Mouse (Mus musculus): Measurements from ENCODE around the gene Tmem236. TPM values are rescaled to one million over a fixed set of nuclear protein-coding genes. Genes with fewer than 3 reads are reported as not detected.

The Tmem236 gene
- polyA plus RNA-seq, 1 experiment from 2014 or later = 2.9 TPM

- Histone ChIP-seq H3K27ac (no peak overlapping the region), H3K9ac (no peak overlapping the region), H3K4me1 (no peaks in the 10 kb centered on the region), H3K4me2 (no peak overlapping the region), H3K9me3 (no peaks in the 10 kb centered on the region), H3K4me3 (replicated peaks) (no peak overlapping the region), H3K36me3 (no peaks in the 10 kb centered on the region), H3K27me3 (replicated peaks) (no peaks in the 10 kb centered on the region)
- 85% methylated on average over 1 of the region's 1 CpGs for WGBS
- no peak for ATAC-seq (ENCODE audit: insufficient read depth, low FRiP score, low read depth)
Measured at GRCm38 (mm10) chr2:14232897-14233296, 58.6 kb downstream of the Tmem236 start.

- WGBS = 72% methylated on average over 2 of the region's 2 CpGs
- Histone ChIP-seq H3K4me1 (no peaks in the 10 kb centered on the region), H3K4me2 (no peak overlapping the region), H3K36me3 (no peaks in the 10 kb centered on the region), H3K4me3 (replicated peaks) (no peak overlapping the region), H3K9me3 (no peaks in the 10 kb centered on the region), H3K27ac (no peak overlapping the region), H3K9ac (no peak overlapping the region), H3K27me3 (replicated peaks) (no peaks in the 10 kb centered on the region)
- no peak for ATAC-seq (ENCODE audit: insufficient read depth, low FRiP score, low read depth)
Measured at GRCm38 (mm10) chr2:14233983-14234382, 59.7 kb downstream of the Tmem236 start.

- Histone ChIP-seq H3K4me3 (replicated peaks) (no peak overlapping the region), H3K27ac (no peak overlapping the region), H3K4me1 (no peaks in the 10 kb centered on the region), H3K36me3 (no peaks in the 10 kb centered on the region), H3K27me3 (replicated peaks) (no peaks in the 10 kb centered on the region), H3K9ac (no peak overlapping the region), H3K9me3 (no peaks in the 10 kb centered on the region), H3K4me2 (no peak overlapping the region)
- ATAC-seq (ENCODE audit: insufficient read depth, low FRiP score, low read depth) = no peak
- 70% methylated on average over 5 of the region's 5 CpGs for WGBS
Measured at GRCm38 (mm10) chr2:14235319-14235718, 61.0 kb downstream of the Tmem236 start.

- Histone ChIP-seq H3K9ac (no peak overlapping the region), H3K9me3 (no peaks in the 10 kb centered on the region), H3K4me3 (replicated peaks) (no peak overlapping the region), H3K27me3 (replicated peaks) (no peaks in the 10 kb centered on the region), H3K36me3 (no peaks in the 10 kb centered on the region), H3K4me1 (no peaks in the 10 kb centered on the region), H3K4me2 (no peak overlapping the region), H3K27ac (no peak overlapping the region)
- WGBS = 68% methylated on average over 4 of the region's 4 CpGs
- ATAC-seq (ENCODE audit: insufficient read depth, low FRiP score, low read depth) = no peak
Measured at GRCm38 (mm10) chr2:14236920-14237319, 62.6 kb downstream of the Tmem236 start.

GRCm38 (mm10) chr2:14237723-14238122 lies 63.4 kb downstream of the Tmem236 start:
- no peak overlapping the region for H3K4me2 ChIP-seq

GRCm38 (mm10) chr2:14239151-14239550 lies 64.8 kb downstream of the Tmem236 start:
- no peaks in the 10 kb centered on the region for H3K36me3 ChIP-seq
- H3K4me3 ChIP-seq (replicated peaks) = no peak overlapping the region
- H3K27ac ChIP-seq = no peak overlapping the region
- no peak overlapping the region for H3K9ac ChIP-seq
- WGBS = 59% methylated on average over 5 of the region's 5 CpGs
- ATAC-seq (ENCODE audit: insufficient read depth, low FRiP score, low read depth) = no peak
- no peaks in the 10 kb centered on the region for H3K27me3 ChIP-seq (replicated peaks)
- H3K9me3 ChIP-seq = no peaks in the 10 kb centered on the region
- H3K4me1 ChIP-seq = no peaks in the 10 kb centered on the region
- no peak overlapping the region for H3K4me2 ChIP-seq

More at GRCm38 (mm10) chr2:14237723-14238122, 63.4 kb downstream of the Tmem236 start:
- 36% methylated on average over 4 of the region's 4 CpGs for WGBS
- no peak overlapping the region for H3K27ac ChIP-seq
- H3K4me3 ChIP-seq (replicated peaks) = no peak overlapping the region
- H3K36me3 ChIP-seq = no peaks in the 10 kb centered on the region
- H3K9ac ChIP-seq = no peak overlapping the region
- no peaks in the 10 kb centered on the region for H3K27me3 ChIP-seq (replicated peaks)
- ATAC-seq (ENCODE audit: insufficient read depth, low FRiP score, low read depth) = no peak
- H3K4me1 ChIP-seq = no peaks in the 10 kb centered on the region
- H3K9me3 ChIP-seq = no peaks in the 10 kb centered on the region

- Histone ChIP-seq H3K4me2 (no peak overlapping the region), H3K4me3 (replicated peaks) (no peak overlapping the region), H3K9ac (no peak overlapping the region), H3K36me3 (no peaks in the 10 kb centered on the region), H3K27me3 (replicated peaks) (no peaks in the 10 kb centered on the region), H3K4me1 (no peaks in the 10 kb centered on the region), H3K27ac (no peak overlapping the region), H3K9me3 (no peaks in the 10 kb centered on the region)
- no peak for ATAC-seq (ENCODE audit: insufficient read depth, low FRiP score, low read depth)
- 90% methylated on average over 5 of the region's 5 CpGs for WGBS
Measured at GRCm38 (mm10) chr2:14244157-14244556, 69.8 kb downstream of the Tmem236 start.

GRCm38 (mm10) chr2:14244668-14245067 lies 70.3 kb downstream of the Tmem236 start:
- no peak for ATAC-seq (ENCODE audit: insufficient read depth, low FRiP score, low read depth)
- no peak overlapping the region for H3K27ac ChIP-seq
- no peaks in the 10 kb centered on the region for H3K36me3 ChIP-seq
- H3K9ac ChIP-seq = no peak overlapping the region
- H3K4me3 ChIP-seq (replicated peaks) = no peak overlapping the region
- H3K27me3 ChIP-seq (replicated peaks) = no peaks in the 10 kb centered on the region
- no peaks in the 10 kb centered on the region for H3K9me3 ChIP-seq
- no peaks in the 10 kb centered on the region for H3K4me1 ChIP-seq
- WGBS = 61% methylated on average over 2 of the region's 2 CpGs
- H3K4me2 ChIP-seq = no peak overlapping the region

GRCm38 (mm10) chr2:14249839-14250564 lies 75.7 kb downstream of the Tmem236 start:
- Histone ChIP-seq H3K4me1 (no peaks in the 10 kb centered on the region), H3K27me3 (replicated peaks) (no peaks in the 10 kb centered on the region), H3K36me3 (no peaks in the 10 kb centered on the region), H3K27ac (no peak overlapping the region), H3K4me2 (no peak overlapping the region), H3K9ac (no peak overlapping the region), H3K9me3 (no peaks in the 10 kb centered on the region), H3K4me3 (replicated peaks) (no peak overlapping the region)
- no peak for ATAC-seq (ENCODE audit: insufficient read depth, low FRiP score, low read depth)
- WGBS = 69% methylated on average over 3 of the region's 3 CpGs

- H3K4me1 ChIP-seq = no peaks in the 10 kb centered on the region
- no peak overlapping the region for H3K4me2 ChIP-seq
- 74% methylated on average over 3 of the region's 3 CpGs for WGBS
- no peak for ATAC-seq (ENCODE audit: insufficient read depth, low FRiP score, low read depth)
- no peaks in the 10 kb centered on the region for H3K36me3 ChIP-seq
- no peak overlapping the region for H3K27ac ChIP-seq
- H3K9me3 ChIP-seq = no peaks in the 10 kb centered on the region
- H3K27me3 ChIP-seq (replicated peaks) = no peaks in the 10 kb centered on the region
- no peak overlapping the region for H3K9ac ChIP-seq
- no peak overlapping the region for H3K4me3 ChIP-seq (replicated peaks)
Measured at GRCm38 (mm10) chr2:14251938-14252337, 77.6 kb downstream of the Tmem236 start.

- Histone ChIP-seq H3K9me3 (no peaks in the 10 kb centered on the region), H3K36me3 (no peaks in the 10 kb centered on the region), H3K9ac (no peak overlapping the region), H3K27me3 (replicated peaks) (no peaks in the 10 kb centered on the region), H3K4me2 (no peak overlapping the region), H3K4me1 (no peaks in the 10 kb centered on the region), H3K27ac (no peak overlapping the region), H3K4me3 (replicated peaks) (no peak overlapping the region)
- peak; percentile 68 for ATAC-seq (ENCODE audit: insufficient read depth, low FRiP score, low read depth)
Measured at GRCm38 (mm10) chr2:14258345-14258850, 84.1 kb downstream of the Tmem236 start.

GRCm38 (mm10) chr2:14262090-14262489 lies 87.8 kb downstream of the Tmem236 start:
- H3K36me3 ChIP-seq = no peaks in the 10 kb centered on the region
- H3K27ac ChIP-seq = no peak overlapping the region
- ATAC-seq (ENCODE audit: insufficient read depth, low FRiP score, low read depth) = no peak
- H3K9ac ChIP-seq = no peak overlapping the region
- 84% methylated on average over 1 of the region's 1 CpGs for WGBS
- H3K4me2 ChIP-seq = no peak overlapping the region
- no peak overlapping the region for H3K4me3 ChIP-seq (replicated peaks)
- no peaks in the 10 kb centered on the region for H3K27me3 ChIP-seq (replicated peaks)
- no peaks in the 10 kb centered on the region for H3K9me3 ChIP-seq
- H3K4me1 ChIP-seq = no peaks in the 10 kb centered on the region

GRCm38 (mm10) chr2:14269160-14269559 lies 94.8 kb downstream of the Tmem236 start:
- H3K27ac ChIP-seq = no peak overlapping the region
- 66% methylated on average over 1 of the region's 1 CpGs for WGBS
- H3K36me3 ChIP-seq = no peaks in the 10 kb centered on the region
- no peaks in the 10 kb centered on the region for H3K9me3 ChIP-seq
- no peak for ATAC-seq (ENCODE audit: insufficient read depth, low FRiP score, low read depth)
- no peak overlapping the region for H3K4me2 ChIP-seq
- H3K9ac ChIP-seq = no peak overlapping the region
- H3K4me3 ChIP-seq (replicated peaks) = no peak overlapping the region
- H3K27me3 ChIP-seq (replicated peaks) = no peaks in the 10 kb centered on the region
- H3K4me1 ChIP-seq = no peaks in the 10 kb centered on the region

Measured in stomach, embryonic 15.5 days (tissue).